Mouse (Mus musculus) cerebellum, adult 9-11 months (tissue): ENCODE data around the gene Vcpkmt.
"Not testable (repeated sequence)": the region's sequence is repeated elsewhere in the genome, so short reads cannot be mapped to it uniquely, and the experiment has no call there.

Experiments
- DNase-seq: peaks from one replicate; pipeline ENCODE4 v3.0.0; 2022

The Vcpkmt gene

DNA sequence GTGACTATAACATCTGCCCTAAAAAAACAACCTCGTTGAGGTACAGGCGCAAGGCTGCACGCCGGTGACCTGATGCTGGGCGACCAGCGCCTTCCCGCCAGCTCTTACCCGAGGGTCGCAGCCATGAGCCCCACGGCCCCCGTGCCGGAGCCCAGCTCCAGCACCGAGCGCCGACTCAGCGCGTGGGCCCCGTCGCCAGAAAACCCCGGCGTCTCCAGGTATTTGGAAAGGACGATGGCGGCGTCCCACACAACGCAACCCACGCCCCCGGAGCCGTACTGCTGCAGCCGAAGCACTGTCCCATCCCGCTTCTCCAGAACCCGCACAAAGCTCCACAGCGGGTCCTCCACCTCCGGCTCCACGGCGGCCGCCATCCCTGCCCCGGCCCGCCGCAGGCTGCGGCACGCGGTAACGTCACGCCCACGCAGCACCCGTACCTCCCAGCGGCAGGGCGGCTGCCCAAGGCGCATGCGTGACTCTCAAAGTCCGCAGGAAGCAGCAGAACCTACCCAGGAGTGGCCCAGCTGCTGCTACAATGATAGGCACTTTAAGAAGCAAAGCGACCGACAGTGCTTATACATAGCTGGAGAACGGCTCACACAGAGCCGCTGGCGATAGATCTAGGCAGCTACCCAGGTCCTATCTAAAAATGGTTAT is at the start of gene Vcpkmt:
TSS of gene Vcpkmt (minus strand) at position 416 of the 657 bp plus-strand sequence.
- DNase-seq, result peak; percentile 89

DNA sequence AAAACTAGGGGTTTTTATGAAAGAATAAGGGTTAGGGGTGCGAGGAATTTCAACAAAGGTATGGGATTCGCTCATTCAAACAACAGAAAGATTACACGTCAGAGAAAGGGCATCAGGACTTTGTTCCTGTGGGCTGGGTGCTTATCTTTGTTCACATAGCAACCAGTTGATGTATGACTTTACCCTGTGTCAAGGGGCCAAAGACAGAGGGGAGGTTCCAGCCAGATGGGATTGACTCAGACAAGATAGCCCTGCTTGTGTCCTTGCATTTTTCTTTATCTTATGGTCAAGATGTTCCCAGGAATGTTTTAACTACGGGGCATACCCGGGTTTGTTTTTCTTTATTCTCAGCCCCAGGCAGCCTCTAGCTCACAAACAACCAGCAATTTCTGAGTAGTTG is 35.8 kb upstream of the Vcpkmt start:
- not testable (repeated sequence) for DNase-seq

DNA sequence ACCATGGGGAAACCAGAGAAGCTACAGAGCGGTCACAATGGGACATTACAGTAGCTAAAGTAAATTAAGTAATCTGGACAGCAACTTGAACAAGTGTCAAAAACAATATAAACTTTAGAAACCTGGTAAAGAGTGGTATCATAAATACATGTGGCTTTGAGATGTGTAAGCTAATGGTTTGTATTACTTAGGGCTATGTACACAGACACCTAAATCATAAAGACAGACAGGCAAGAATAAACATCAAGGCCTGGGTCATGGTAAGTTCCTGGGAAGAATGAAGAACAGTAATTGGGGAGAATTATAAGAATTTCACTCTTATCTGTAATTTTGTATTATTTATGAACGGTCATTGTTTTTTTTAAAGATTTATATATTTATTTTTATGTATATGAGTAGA is 21.5 kb upstream of the Vcpkmt start:
- no peak for DNase-seq

DNA sequence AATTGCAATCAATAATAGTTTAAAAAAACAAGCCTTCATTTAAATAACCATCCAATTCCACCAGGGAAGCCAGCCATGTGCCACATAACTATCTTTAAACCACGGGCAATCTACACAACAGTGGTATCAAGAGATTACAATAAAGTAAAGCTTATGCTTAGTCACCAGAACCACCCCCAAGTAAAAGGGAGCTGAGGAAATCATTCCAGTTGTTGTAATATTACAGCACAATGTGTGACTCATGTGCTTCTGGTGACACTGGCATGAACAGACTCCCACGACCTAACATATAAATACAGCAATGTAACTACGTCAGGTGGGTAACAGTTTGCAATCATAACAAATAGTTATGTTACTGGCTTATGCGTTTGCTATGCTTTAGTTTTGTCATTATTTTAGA is 14.6 kb upstream of the Vcpkmt start:
- no peak for DNase-seq

GRCm38 (mm10) chr12:69593130-69593529 is 10.3 kb upstream of the Vcpkmt start:
- DNase-seq, result no peak

- no peak for DNase-seq
Measured at GRCm38 (mm10) chr12:69583270-69583629, 422 bp upstream of the Vcpkmt start.

GRCm38 (mm10) chr12:69582216-69582612 is 614 bp downstream of the Vcpkmt start:
- no peak for DNase-seq

- DNase-seq, result no peak
Measured at GRCm38 (mm10) chr12:69579623-69580022, 3.2 kb downstream of the Vcpkmt start.

GRCm38 (mm10) chr12:69576120-69576627 is 6.7 kb downstream of the Vcpkmt start:
- DNase-seq, result no peak

GRCm38 (mm10) chr12:69573916-69574881 is 8.6 kb downstream of the Vcpkmt start:
- peak; percentile 77 for DNase-seq

DNA sequence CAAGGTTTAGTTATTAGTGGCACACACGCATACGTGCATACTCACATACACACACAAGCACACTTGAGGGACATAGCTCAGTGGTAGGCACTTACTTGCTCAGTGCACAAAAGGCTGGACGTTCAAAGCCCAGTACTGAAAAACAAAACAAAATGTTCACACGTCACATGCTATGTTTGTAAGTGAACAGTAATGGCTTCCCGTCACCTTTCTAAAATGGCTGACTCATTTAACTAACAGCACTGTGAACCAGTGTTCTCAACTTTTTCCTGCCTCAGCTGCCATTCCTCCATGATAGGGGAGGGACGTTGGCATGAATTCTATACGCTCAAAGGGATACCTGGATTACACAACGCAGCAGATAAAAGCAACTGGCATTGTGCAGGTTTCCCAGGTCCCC is 9.6 kb downstream of the Vcpkmt start:
- DNase-seq, result no peak

DNA sequence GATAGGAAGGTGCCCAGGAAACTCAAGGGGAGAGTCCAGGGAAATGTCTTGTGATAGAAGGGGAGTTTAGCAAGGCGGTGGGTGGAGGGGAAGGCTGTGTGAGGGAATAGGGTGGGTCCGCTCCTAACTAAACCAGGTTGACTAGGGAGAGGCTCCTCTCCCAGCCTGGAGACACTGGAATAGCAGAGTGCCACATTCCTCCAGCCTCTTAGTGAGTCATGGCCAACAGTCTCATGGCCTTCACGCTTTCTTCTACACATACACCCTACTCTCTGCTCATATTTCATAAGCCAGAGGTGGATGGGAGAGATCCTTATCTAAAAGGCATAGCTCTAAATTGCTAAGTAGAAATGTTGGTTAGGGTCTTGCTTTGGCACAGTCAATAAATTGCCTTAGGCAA is 12.9 kb downstream of the Vcpkmt start:
- DNase-seq, result no peak

- DNase-seq, result no peak
Measured at GRCm38 (mm10) chr12:69568266-69568665, 14.6 kb downstream of the Vcpkmt start.

DNA sequence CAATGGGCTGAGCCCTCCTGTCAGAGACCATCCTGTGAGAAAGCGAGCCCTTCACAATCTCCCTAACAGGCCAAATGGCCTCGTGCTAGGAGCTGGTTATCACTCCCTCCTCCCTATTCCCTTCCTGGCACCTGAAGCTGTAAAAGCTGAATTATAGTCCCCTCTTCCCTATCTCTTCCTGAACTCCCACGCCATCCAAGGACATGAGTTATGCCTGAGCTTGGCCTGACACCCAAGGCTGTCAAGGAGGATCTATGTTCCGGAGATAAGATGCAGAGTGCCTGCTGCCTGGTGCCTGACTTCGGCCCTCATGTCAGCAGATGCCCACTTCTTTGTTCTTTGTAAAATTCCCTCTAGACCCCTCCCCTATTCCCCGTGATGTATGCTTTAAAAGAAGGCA is 21.8 kb downstream of the Vcpkmt start:
- not testable (repeated sequence) for DNase-seq

GRCm38 (mm10) chr12:69556221-69556861 is 26.5 kb downstream of the Vcpkmt start:
- DNase-seq, result no peak

DNA sequence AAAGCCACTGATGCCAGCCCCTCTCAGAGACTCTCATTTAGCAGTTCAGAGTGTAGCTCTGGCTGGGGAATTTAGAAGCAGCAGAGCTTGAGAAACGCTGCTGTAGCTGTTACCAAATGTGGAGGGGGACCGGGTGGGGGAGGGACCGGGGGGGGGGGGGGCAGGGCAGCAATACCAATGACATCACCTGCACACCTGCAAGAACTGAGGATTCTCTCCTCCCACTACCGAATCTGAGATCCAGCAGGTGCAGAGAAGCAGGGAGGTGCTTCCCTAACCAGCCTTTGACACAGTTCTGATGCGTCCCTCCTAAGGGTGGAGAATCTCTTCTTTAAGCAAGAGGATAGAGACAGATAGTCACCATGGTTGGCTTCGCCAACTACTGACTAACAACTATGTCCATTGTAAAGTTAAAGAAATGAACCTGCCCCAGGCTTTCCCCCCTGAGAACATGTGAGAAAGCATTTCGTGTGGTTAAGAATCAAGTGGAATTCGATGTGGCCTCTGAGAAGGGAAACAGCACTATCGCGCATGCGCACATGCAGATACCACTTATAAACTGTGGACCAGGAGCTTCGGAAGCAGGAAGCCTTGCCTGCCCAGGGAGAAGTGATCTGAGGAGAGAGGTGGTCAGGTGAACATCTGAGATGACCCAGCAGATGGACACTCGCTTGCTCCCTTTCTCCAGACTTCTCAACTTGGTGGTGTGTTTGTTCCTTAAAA is 37.2 kb downstream of the Vcpkmt start:
- DNase-seq, result no peak

GRCm38 (mm10) chr12:69544994-69545393 is 37.8 kb downstream of the Vcpkmt start:
- no peak for DNase-seq

- DNase-seq, result no peak
Measured at GRCm38 (mm10) chr12:69544562-69544961, 38.3 kb downstream of the Vcpkmt start.

- no peak for DNase-seq
Measured at GRCm38 (mm10) chr12:69542376-69542775, 40.5 kb downstream of the Vcpkmt start.

DNA sequence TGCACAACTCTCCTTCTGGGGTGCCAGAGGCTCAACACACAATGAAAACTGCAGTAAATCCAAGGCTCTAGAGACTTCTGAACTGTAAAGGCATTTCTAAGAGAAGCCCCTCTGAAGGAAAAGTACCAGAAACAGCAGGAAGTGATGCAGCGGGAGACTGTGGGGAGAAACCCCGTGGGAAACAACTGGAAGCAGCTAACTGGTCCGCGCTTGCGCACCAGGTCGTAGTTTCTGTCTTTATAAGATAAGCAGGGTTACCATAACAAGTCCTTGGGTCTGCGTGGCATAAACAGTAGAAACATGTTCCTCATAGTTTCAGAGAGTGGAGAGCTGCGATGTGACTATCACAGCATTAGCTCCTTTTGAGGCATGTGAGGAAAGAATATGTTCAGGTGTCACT is 41.2 kb downstream of the Vcpkmt start:
- no peak for DNase-seq

GRCm38 (mm10) chr12:69539353-69539752 is 43.5 kb downstream of the Vcpkmt start:
- no peak for DNase-seq

- DNase-seq, result no peak
Measured at GRCm38 (mm10) chr12:69538362-69538950, 44.4 kb downstream of the Vcpkmt start.
